Mouse (Mus musculus) heart, embryonic 13.5 days (tissue): ENCODE measurements at regions not wholly inside any gene's neighbourhood (a gene's known extent, or its start where the extent isn't known, plus 50 kb on each side); places are given as distances from the start of the nearest gene placed in this dataset.

Experiments used
- ATAC-seq: fragments of 200-750 bp; cut with Nextera tagmentation; 2 replicates; pipeline ENCODE4 v1.8.0; 2017; ENCODE audit warnings: moderate TSS enrichment; ENCODE audit not compliant: insufficient number of reproducible peaks, low FRiP score, low TSS enrichment; ENCODE audit errors: extremely low read depth
- H3K27ac ChIP-seq: fragments of 300-500 bp; sonication (generic); replicated peaks from 2 replicates; pipeline ENCODE4 v1.5.1; 2015; ENCODE audit warnings: moderate library complexity, mild to moderate bottlenecking, inconsistent platforms
- H3K27me3 ChIP-seq: fragments of 300-500 bp; sonication (generic); replicated peaks from 2 replicates; pipeline ENCODE4 v1.6.1; 2015; ENCODE audit warnings: mild to moderate bottlenecking, inconsistent platforms
- H3K36me3 ChIP-seq: fragments of 300-500 bp; sonication (generic); 2 replicates; pipeline ENCODE4 v1.6.1; 2015; ENCODE audit warnings: mild to moderate bottlenecking, inconsistent platforms
- H3K4me1 ChIP-seq: fragments of 300-500 bp; sonication (generic); 2 replicates; pipeline ENCODE4 v1.6.1; 2015; ENCODE audit warnings: inconsistent platforms
- H3K4me2 ChIP-seq: fragments of 300-500 bp; sonication (generic); 2 replicates; pipeline ENCODE4 v1.6.1; 2015; ENCODE audit warnings: inconsistent platforms, mild to moderate bottlenecking, moderate library complexity
- H3K4me3 ChIP-seq: fragments of 300-500 bp; sonication (generic); 2 replicates; pipeline ENCODE4 v1.5.1; 2015; ENCODE audit warnings: moderate library complexity, mild to moderate bottlenecking, inconsistent platforms
- H3K9ac ChIP-seq: fragments of 300-500 bp; sonication (generic); 2 replicates; pipeline ENCODE4 v1.6.1; 2015; ENCODE audit warnings: inconsistent platforms, mild to moderate bottlenecking, moderate library complexity
- H3K9me3 ChIP-seq: fragments of 300-500 bp; sonication (generic); 2 replicates; pipeline ENCODE4 v1.6.1; 2016; ENCODE audit warnings: inconsistent platforms
- WGBS: fragments of 180-500 bp; shearing (Covaris S2); methylation state at CpG from one replicate; pipeline ENCODE4 v1.1.7; 2015; ENCODE audit warnings: mixed read lengths; 5-methylcytosine and 5-hydroxymethylcytosine counted together

DNA sequence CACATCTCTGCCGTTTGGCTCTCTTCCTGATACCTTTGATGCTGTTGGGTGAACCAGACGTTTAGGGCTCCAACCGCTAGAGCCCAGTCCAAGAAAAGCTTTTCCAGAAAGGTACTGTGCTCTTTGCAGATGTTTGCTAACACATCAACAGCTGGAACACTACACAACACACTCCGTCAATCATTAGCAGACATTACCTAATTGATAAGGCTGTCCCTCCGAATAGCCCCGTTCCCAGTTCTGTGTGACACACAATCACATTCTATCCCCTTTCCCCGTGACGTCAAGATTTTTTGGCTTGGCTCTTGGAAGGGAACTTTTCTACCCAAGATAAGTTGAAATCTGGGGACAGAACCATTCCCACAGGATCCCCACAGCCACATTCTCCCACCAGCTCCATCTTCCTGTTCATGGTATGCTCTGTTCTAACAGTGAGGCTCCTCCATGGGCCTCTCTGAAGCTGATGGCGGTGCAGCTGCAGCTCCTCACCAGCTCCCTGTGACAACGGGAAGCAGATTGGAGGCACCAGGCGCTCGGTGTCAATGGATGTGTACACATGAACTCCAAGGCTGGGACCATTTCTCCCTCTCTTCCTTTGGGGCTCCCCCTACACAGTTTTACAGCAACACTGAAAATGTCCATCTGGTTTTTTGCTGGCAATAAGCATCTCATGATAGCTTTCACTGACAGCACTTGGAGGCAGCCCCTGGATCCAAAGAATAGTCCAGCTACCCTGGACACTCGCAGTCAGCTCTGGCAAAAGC lies 122.6 kb upstream of the Tbx20 start:
- peak overlapping the region; percentile 81 for H3K27ac ChIP-seq
- H3K36me3 ChIP-seq = no peaks in the 10 kb centered on the region
- peak; percentile 55 for ATAC-seq
- 44% methylated on average over 13 of the region's 13 CpGs for WGBS
- no peak overlapping the region for H3K9ac ChIP-seq
- no peaks in the 10 kb centered on the region for H3K9me3 ChIP-seq
- peaks cover 49% of the 10 kb centered on the region for H3K4me1 ChIP-seq
- no peak overlapping the region for H3K4me3 ChIP-seq
- no peak overlapping the region for H3K4me2 ChIP-seq
- no peaks in the 10 kb centered on the region for H3K27me3 ChIP-seq

DNA sequence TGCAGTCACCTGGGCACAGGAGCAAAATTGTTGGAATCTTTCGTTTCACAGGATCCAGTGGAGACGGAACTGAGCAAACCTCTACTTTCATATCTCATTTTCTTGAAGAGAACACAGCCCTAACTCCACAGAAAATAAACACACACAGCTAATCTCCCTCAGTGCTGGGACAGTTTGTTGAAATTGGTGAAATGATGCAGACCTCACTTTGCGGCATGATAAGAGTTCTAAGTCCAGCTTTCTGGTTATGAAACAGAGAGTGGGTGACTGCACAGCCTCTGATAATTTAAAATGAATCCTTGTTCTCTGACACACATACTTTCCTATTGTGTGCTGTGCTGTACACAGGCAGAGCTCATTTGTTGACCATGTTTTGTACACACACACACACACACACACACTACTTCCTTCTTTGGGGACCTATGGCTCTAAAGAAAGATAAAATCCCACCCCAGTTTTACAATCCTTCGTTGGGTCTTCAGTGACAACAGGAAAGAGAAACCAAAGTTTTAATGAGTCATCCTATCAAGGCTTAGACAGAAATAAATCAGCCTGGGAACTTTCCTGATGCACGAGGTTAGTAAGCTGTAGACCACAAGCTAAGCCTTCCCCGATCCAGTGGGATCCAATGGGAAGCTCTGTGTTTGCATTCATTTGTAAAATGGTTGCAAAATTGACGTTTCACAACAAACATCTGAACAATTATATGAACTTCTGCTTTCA lies 125.3 kb upstream of the Tbx20 start:
- no peak overlapping the region for H3K4me2 ChIP-seq
- ATAC-seq = no peak
- no peak overlapping the region for H3K4me3 ChIP-seq
- no peaks in the 10 kb centered on the region for H3K9me3 ChIP-seq
- H3K27ac ChIP-seq = peak overlapping the region; percentile 81
- H3K9ac ChIP-seq = 0 out of 2 replicates have a peak overlapping the region, but pooled peaks have one; percentile 8
- 38% methylated on average over 7 of the region's 7 CpGs for WGBS
- H3K36me3 ChIP-seq = no peaks in the 10 kb centered on the region
- no peaks in the 10 kb centered on the region for H3K27me3 ChIP-seq
- H3K4me1 ChIP-seq = peaks cover 50% of the 10 kb centered on the region

DNA sequence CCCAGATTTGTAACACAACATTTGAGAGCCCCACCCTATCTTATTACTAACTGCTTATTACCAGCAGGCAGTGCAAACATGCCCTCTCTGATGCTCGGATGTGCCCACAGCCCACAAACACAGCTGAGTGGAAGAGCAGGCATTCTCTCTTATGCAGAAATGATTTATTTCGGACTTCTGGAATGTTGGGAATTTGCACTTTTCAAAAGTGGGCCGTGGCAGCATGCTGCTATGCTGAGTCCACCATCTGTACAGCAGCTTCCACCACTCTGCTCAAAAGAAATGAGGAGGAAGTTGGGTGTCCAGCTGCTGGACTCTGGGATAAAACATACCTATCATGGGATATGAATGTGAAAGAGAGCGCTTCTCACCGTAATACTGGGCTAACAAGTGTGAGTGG lies 129.6 kb upstream of the Tbx20 start:
- Histone ChIP-seq H3K27me3 (0 out of 2 replicates have a peak, but pooled peaks cover 2% of the 10 kb centered on the region), H3K27ac (0 out of 2 replicates have a peak overlapping the region, but pooled peaks have one; percentile 20), H3K4me3 (no peak overlapping the region), H3K9me3 (no peaks in the 10 kb centered on the region), H3K4me2 (no peak overlapping the region), H3K36me3 (no peaks in the 10 kb centered on the region), H3K4me1 (peaks cover 29% of the 10 kb centered on the region), H3K9ac (no peak overlapping the region)
- no peak for ATAC-seq
- 58% methylated on average over 5 of the region's 5 CpGs for WGBS

DNA sequence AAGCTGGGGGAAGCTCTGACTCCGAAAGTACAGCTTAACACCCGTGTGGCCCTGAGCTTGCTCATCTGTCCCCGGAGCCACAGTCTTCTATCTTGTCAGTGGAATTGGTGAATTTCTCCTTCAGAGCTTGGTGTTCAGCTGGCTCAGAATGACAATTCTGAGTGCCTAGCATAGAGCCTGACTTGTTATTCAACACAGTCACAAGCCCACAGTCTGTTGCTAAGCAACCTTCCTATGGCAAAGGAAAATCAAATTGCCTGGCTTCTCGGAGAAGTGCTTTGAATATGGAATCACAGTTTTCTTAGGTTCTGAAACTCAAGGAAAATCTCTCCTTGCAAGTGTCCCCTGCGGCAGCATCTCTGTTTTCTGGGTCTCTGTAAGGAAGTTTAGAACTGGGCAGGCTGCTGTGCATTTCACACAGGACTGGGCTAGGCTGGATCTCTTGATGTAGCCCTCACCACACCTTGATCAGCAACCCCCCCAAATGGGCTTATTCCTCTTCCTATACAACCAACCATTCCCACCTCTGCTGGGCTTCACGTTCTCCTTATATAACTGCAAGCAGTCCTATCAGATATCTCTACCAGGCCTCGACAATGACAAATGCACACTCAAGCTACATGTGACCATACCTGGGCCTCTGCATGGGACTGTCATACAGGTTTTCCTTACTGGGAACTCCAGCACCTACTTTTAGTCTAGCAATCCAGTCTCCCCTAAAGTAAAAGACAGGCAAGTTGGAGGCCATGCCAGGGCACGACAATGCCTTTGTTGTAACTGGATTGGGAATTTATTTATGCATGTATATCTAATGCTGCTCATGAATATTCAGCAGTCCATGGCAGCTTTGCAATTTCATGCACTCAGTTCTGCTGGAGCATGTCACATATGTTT lies 135.2 kb upstream of the Tbx20 start:
- WGBS = 65% methylated on average over 8 of the region's 8 CpGs
- Histone ChIP-seq H3K36me3 (no peaks in the 10 kb centered on the region), H3K27ac (no peak overlapping the region), H3K4me3 (no peak overlapping the region), H3K9me3 (no peaks in the 10 kb centered on the region), H3K4me2 (no peak overlapping the region), H3K27me3 (0 out of 2 replicates have a peak, but pooled peaks cover 2% of the 10 kb centered on the region), H3K4me1 (peaks cover 28% of the 10 kb centered on the region), H3K9ac (no peak overlapping the region)
- ATAC-seq = no peak

DNA sequence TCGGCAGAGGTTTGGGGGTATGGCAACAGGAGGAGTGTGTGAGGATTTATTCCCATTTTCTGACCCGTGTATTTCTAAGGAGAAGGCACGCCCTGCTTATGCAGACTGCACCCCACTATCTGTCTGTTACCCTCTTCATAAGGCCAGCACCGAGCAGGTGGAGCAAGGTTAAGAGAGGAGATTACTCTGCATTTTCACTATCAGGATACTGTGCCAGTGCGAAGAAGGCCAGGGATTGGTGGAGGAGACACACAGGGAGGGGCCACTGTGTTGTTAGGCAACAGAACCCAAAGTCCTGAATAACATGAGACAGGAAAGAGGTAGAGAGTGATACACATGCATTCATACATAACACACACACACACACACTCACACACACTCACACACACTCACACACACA lies 136.6 kb upstream of the Tbx20 start:
- H3K9me3 ChIP-seq = no peaks in the 10 kb centered on the region
- H3K27ac ChIP-seq = peak overlapping the region; percentile 45
- H3K4me3 ChIP-seq = no peak overlapping the region
- ATAC-seq = peak; percentile 47
- H3K27me3 ChIP-seq = 0 out of 2 replicates have a peak, but pooled peaks cover 2% of the 10 kb centered on the region
- WGBS = 33% methylated on average over 5 of the region's 5 CpGs
- no peak overlapping the region for H3K9ac ChIP-seq
- peaks cover 28% of the 10 kb centered on the region for H3K4me1 ChIP-seq
- H3K36me3 ChIP-seq = no peaks in the 10 kb centered on the region
- H3K4me2 ChIP-seq = peak overlapping the region; percentile 1; the same call in 1 of the 2 replicates

DNA sequence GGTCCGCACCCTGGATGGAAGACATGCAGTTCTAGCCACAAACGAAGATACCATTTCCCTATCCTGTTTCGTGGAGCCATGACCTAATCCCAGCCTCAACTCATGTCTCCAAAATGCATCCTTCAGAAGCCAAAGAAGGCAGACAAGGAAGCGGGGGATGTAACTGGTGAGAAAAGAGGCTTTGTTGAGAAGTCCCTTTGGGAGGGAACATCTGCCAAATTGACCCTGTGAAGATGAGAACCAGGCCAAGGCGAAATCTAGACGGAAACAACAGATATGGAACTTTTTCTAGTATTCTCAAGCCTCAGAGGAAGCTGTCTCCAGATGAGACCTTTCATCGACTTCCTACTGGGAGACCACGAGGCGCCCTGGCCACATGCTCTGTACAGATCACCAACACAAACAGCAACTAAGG lies 145.9 kb upstream of the Tbx20 start:
- no peaks in the 10 kb centered on the region for H3K27me3 ChIP-seq
- no peak overlapping the region for H3K9ac ChIP-seq
- ATAC-seq = peak; percentile 46; the same call in 1 of the 2 replicates
- no peak overlapping the region for H3K4me2 ChIP-seq
- WGBS = 46% methylated on average over 9 of the region's 9 CpGs
- peak overlapping the region; percentile 68 for H3K27ac ChIP-seq
- H3K4me1 ChIP-seq = peaks cover 48% of the 10 kb centered on the region
- H3K36me3 ChIP-seq = no peaks in the 10 kb centered on the region
- no peak overlapping the region for H3K4me3 ChIP-seq
- H3K9me3 ChIP-seq = no peaks in the 10 kb centered on the region

DNA sequence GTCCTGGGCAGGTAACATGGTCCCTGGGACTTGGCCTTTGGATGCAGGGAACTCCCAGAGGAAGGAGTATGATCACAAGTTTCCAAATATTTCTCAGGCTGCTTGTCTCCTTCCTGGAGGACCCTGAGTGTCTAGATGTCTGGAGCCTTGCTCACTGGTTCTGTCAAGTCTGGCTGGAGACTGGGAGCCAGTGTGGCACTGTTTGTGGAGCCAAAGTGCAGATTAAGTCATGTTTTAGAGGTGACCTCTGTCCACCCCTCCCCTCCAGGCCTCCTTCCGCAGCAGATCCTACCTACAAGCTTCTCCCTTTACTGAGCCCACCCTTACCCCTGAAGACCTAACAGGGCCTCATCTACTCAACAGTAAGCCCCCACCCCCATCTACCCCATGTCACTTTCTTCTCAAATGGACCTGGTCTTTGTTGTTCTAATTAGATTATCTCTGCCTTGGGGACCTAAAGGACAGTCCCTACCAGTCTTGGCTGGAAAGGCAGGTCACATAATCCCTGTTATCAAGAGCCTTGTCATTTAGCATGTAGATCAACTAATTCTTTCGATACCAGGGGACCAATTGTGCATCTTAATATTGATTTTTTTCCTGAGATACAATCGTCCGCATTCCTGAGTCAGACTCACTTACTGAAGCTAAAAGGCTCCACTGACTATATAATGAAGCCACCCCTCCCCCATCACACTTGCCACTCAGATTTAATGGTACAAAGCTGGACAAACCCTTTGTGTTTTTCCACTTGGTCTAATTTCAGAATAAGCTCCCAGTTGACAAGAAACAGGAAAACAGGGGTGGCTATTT lies 148.2 kb upstream of the Tbx20 start:
- ATAC-seq = no peak
- Histone ChIP-seq H3K4me1 (peaks cover 44% of the 10 kb centered on the region), H3K4me2 (no peak overlapping the region), H3K36me3 (no peaks in the 10 kb centered on the region), H3K4me3 (no peak overlapping the region), H3K27ac (peak overlapping the region; percentile 42), H3K9ac (no peak overlapping the region), H3K27me3 (no peaks in the 10 kb centered on the region), H3K9me3 (no peaks in the 10 kb centered on the region)
- WGBS = 52% methylated on average over 4 of the region's 4 CpGs

DNA sequence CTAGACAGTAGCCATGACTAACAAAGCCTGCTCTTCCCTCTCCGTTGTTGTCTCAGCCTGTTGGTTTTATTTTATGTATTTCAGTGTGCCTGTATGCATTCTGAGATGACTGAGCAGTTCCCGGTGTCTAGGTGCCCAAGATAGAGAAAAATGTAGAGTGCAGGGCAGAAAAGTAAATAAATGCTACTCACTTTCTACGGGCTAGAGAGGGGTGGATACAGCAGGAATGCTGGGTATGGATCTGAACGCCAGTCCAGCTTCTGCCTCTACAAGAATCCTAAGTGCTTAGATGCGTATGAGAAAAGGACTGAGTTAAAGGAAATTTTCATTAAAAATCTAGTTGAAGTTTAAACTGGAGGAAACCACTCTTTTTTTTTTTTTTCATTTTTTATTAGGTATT lies 149.4 kb upstream of the Tbx20 start:
- H3K9ac ChIP-seq = no peak overlapping the region
- H3K27me3 ChIP-seq = no peaks in the 10 kb centered on the region
- WGBS = 78% methylated on average over 5 of the region's 5 CpGs
- ATAC-seq = no peak
- H3K4me1 ChIP-seq = peaks cover 44% of the 10 kb centered on the region
- H3K27ac ChIP-seq = peak overlapping the region; percentile 42; the same call in 1 of the 2 replicates
- no peak overlapping the region for H3K4me2 ChIP-seq
- no peaks in the 10 kb centered on the region for H3K36me3 ChIP-seq
- H3K9me3 ChIP-seq = no peaks in the 10 kb centered on the region
- no peak overlapping the region for H3K4me3 ChIP-seq

DNA sequence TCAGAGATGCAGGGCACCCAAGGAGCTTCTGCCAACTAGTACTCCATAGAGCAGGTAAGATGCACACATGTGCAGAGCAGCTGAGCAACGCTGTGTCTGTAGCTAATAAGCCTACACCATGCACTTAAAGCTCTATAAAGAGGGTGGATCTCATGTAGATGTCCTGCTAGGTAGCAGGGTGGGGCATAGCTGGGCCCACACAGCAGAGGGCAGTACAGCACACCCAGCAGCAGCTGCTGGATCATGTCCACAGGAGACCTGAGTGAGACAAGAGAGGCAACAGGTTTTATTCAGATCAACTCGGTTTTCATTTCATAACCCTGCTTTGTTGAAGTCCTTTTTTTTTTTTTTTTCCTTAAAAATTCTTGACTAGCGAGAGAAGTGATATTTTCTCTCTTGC lies 151.5 kb upstream of the Gm10181 start:
- H3K9ac ChIP-seq = no peak overlapping the region
- no peak overlapping the region for H3K4me3 ChIP-seq
- H3K4me1 ChIP-seq = peaks cover 22% of the 10 kb centered on the region
- 46% methylated on average over 3 of the region's 3 CpGs for WGBS
- H3K27ac ChIP-seq = no peak overlapping the region
- no peak overlapping the region for H3K4me2 ChIP-seq
- no peaks in the 10 kb centered on the region for H3K36me3 ChIP-seq
- H3K9me3 ChIP-seq = no peaks in the 10 kb centered on the region
- 0 out of 2 replicates have a peak, but pooled peaks cover 3% of the 10 kb centered on the region for H3K27me3 ChIP-seq
- no peak for ATAC-seq

DNA sequence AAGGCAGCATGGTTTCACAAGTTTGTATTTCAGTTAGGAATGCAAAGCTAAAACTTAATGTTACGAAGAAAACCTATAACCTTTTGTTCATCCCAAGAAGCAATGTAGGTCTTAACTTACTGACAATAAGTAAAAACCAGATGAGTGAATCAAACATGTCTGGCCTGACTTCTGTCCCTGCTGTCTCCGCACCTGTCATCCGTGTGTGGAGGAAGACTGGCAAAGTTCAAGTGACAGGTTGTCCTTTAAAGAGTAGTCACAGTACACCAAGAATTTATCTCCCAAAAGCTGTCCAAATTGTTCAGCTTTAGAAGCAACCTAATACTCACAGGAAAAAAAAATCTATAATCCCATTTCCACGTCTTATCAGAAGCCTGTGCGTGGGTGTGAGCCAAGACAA lies 146.3 kb upstream of the Gm10181 start:
- Histone ChIP-seq H3K9ac (no peak overlapping the region), H3K27ac (peak overlapping the region; percentile 87), H3K9me3 (no peaks in the 10 kb centered on the region), H3K4me3 (no peak overlapping the region), H3K36me3 (no peaks in the 10 kb centered on the region), H3K27me3 (0 out of 2 replicates have a peak, but pooled peaks cover 3% of the 10 kb centered on the region), H3K4me2 (peak overlapping the region; percentile 45; the same call in 1 of the 2 replicates), H3K4me1 (peaks cover 53% of the 10 kb centered on the region)
- ATAC-seq = no peak
- 39% methylated on average over 5 of the region's 5 CpGs for WGBS
